Mouse (Mus musculus) bone marrow macrophage, adult 2 months (primary cell): ENCODE measurements around the gene Bri3.

Source experiments
- CTCF ChIP-seq: IDR thresholded peaks from 2 replicates; pipeline ENCODE4 v1.5.1; 2012; ENCODE audit warnings: low read depth, mild to moderate bottlenecking, low read length, moderate library complexity
- POLR2A ChIP-seq: IDR thresholded peaks from 2 replicates; pipeline ENCODE4 v1.6.1; 2012; ENCODE audit warnings: mild to moderate bottlenecking, low read depth, low read length, borderline replicate concordance

DNA sequence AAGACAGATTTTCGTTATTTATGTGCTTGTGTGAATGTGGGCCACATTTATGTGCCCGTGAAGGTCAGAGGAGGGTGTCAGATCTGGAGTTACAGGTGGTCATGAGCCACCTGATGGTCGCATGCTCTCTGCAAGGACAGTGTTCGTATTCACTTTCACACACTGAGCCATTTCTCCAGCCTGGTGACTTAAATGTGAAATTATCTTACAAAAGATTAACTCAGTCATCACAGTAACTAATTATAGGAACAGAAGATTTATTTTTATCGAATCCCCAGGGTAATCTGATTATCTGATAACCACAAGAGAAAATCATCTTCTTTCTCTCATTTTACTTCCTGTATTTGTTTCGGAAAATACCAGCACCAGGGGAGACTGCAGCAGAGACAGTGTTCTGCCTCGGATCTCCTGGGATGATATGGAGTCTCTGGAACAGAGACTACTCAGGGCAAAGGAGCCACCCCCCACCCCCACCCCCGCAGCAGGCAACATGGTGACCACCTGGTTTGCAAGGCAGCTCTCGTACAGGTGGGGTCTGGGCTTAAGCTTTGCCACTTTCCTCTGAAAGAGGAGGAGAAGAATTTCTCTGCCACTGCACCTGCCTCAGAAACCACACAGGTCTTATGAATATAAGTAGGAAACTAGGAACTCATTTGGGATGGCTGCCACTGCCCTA lies 42.5 kb downstream of the Bri3 start:
- no peak for TF ChIP-seq CTCF
- TF ChIP-seq POLR2A, result no peak
